Mouse (Mus musculus) E14TG2a.4 (cell line): ENCODE measurements around the gene Fras1.

ENCODE experiments used
- H3K27me3 ChIP-seq: 2 replicates; pipeline ENCODE4 v1.6.1; 2014; ENCODE audit warnings: low read length, control low read depth; ENCODE audit not compliant: insufficient read depth
- H3K36me3 ChIP-seq: 2 replicates; pipeline ENCODE4 v1.6.1; 2014; ENCODE audit warnings: low read length, control low read depth; ENCODE audit not compliant: insufficient read depth
- H3K4me1 ChIP-seq: replicated peaks from 2 replicates; pipeline ENCODE4 v1.6.1; 2014; ENCODE audit warnings: low read depth, low read length, control low read depth
- H3K4me3 ChIP-seq: replicated peaks from 2 replicates; pipeline ENCODE4 v1.5.1; 2014; ENCODE audit warnings: mild to moderate bottlenecking, low read length
- H3K9me3 ChIP-seq: 2 replicates; pipeline ENCODE4 v1.6.1; 2014; ENCODE audit warnings: low read length, control low read depth
- CTCF ChIP-seq: conservative IDR thresholded peaks from 2 replicates; pipeline ENCODE4 v1.5.1; 2014; ENCODE audit warnings: low read length
- NANOG ChIP-seq: IDR thresholded peaks from 2 replicates; pipeline ENCODE4 v1.6.1; 2014; ENCODE audit warnings: borderline replicate concordance, low read length, mixed read lengths
- POU5F1 ChIP-seq: IDR thresholded peaks from 2 replicates; pipeline ENCODE4 v1.6.1; 2014; ENCODE audit warnings: low read length, borderline replicate concordance

Fras1 gene

DNA sequence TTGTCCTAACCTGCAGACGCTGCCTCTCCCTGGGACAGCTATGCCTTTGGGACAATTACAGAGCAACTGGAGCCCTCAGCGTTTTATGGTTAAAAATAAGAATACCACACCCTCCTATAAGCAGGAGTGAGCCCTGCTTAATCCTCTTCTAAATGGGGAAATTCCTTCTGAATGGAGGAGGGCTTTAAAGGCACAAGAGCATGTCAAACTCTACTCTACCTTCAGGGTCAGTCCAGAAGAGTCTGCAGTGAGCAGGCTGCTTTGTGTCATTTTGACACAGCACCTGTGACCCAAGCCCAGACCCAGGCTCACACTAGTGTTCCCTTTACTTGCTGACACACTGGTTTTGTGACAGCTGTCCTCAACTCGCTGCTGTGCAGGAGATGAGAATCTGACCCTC is 307.3 kb downstream of the Fras1 start:
- TF ChIP-seq POU5F1: no peak
- TF ChIP-seq CTCF: no peak
- TF ChIP-seq NANOG: no peak
- Histone ChIP-seq H3K36me3 (no peaks in the 10 kb centered on the region), H3K4me3 (no peak overlapping the region), H3K4me1 (no peaks in the 10 kb centered on the region), H3K9me3 (no peaks in the 10 kb centered on the region), H3K27me3 (no peaks in the 10 kb centered on the region)

DNA sequence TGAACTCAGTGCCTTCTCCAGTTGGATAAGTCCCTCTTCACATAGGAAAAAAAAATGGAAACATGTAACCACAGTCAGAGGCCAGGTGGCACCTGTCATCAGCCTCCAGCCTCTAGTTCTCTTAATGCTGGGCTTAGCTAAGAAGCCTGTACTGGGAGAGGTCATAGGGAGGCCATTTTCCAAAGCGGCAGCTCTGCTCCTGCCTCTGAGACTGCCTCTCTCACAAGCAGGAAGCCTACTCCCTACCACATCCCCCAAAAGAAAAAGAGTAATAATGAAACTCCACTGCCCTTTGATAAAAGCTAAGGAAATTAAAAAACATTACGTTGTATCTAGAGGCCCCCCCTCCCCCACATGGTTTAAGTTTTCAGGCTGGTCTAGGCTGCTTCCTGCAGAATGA is 309.0 kb downstream of the Fras1 start:
- Histone ChIP-seq H3K36me3 (no peaks in the 10 kb centered on the region), H3K27me3 (no peaks in the 10 kb centered on the region), H3K4me3 (no peak overlapping the region), H3K9me3 (no peaks in the 10 kb centered on the region), H3K4me1 (no peaks in the 10 kb centered on the region)
- TF ChIP-seq CTCF: no peak
- no peak for TF ChIP-seq POU5F1
- TF ChIP-seq NANOG: no peak

DNA sequence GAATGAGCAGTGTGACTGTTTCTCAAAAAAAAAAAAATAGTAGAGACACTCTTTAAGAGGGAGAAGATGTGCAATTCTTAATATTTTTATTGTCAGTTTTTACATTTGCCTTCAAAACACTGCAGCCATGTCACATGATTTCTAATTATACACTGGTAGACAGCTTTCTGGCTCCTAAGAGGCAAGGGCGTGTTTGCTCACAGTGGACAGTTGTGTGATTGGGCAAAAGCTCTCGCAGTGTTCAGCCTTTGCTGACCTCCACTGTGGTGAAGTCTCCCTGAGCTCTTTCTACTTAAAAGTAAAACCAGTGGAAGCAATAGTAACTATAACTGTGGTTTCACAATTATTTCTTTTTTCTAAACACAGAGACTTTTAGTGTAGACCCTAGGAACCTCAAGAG is 315.1 kb downstream of the Fras1 start:
- no peak for TF ChIP-seq NANOG
- Histone ChIP-seq H3K9me3 (peaks cover 7% of the 10 kb centered on the region), H3K4me1 (no peaks in the 10 kb centered on the region), H3K27me3 (no peaks in the 10 kb centered on the region), H3K36me3 (no peaks in the 10 kb centered on the region), H3K4me3 (no peak overlapping the region)

DNA sequence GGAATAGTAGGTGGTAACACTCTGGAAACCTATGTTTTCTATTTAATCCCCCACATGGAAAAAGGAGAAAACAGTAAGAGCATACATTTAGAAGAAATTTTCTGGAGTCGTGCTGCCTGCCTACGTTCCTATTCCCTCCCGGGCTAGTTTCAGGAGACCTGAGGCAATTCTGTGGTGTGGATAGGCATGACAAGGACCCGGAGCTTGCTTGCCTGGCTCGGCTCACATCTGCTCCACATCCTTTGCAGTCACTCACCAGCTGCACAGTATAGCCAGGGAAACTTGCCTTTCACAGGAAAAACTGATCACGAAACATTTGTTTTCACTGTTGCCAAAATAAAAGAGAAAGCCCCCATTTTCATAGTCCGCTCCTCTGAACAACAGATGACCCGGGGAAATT is 325.2 kb downstream of the Fras1 start:
- Histone ChIP-seq H3K36me3 (no peaks in the 10 kb centered on the region), H3K4me3 (no peak overlapping the region), H3K27me3 (no peaks in the 10 kb centered on the region), H3K9me3 (no peaks in the 10 kb centered on the region), H3K4me1 (no peaks in the 10 kb centered on the region)
- TF ChIP-seq NANOG (no peak), POU5F1 (no peak)

DNA sequence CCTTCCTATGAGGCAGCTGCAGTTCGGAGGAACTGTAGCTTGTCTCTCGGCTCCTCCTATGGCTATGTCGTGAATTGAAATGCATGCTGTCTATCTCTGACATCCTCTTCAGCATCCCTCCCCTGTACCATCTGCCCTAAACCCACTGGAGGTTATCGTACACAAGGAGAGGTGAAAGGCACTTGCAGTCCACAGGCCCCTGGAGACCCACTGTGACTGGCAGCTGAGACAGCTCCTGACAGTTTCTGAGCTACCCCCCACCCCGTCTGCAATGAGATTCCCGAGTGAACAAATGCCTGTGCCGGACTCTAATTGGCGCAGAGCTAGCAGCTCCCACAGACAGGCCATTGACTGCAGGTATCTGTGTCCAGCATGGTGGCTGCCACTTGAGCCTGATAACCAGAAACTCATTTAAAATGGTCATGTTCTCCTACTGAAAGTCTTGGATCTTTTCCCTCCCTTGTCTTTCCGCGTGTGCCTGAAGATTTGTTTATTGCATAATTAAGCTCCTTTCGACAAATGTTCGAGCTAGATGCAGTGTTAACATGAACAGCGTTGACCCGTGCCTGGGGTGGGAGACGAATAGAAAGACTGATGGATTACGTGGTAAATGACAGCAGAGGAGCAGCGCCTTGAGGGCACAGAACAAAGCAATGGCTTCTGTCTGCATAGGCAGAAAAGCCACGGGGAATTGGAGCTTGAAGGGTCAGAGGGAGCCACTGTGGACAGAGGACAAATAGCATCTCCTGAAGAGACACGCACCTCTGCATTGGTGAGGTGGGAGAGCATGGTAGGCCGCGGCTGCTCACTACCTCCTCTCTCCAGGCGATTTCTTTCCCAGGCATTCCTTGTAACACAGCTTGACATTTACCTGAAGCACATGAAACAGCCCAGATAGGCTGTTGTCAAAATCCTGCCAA is 329.2 kb downstream of the Fras1 start:
- no peak for TF ChIP-seq POU5F1
- TF ChIP-seq NANOG: no peak
- TF ChIP-seq CTCF: no peak
- Histone ChIP-seq H3K9me3 (no peaks in the 10 kb centered on the region), H3K27me3 (no peaks in the 10 kb centered on the region), H3K4me3 (no peak overlapping the region), H3K4me1 (no peaks in the 10 kb centered on the region), H3K36me3 (no peaks in the 10 kb centered on the region)

- no peaks in the 10 kb centered on the region for H3K36me3 ChIP-seq
- TF ChIP-seq CTCF: no peak
- no peak for TF ChIP-seq POU5F1
- no peak for TF ChIP-seq NANOG
- no peak overlapping the region for H3K4me3 ChIP-seq
- no peaks in the 10 kb centered on the region for H3K4me1 ChIP-seq
- H3K27me3 ChIP-seq: no peaks in the 10 kb centered on the region
- H3K9me3 ChIP-seq: no peaks in the 10 kb centered on the region
These were observed 334.8 kb downstream of the Fras1 start for GRCm38 (mm10) chr5:96708515-96708914.

- Histone ChIP-seq H3K36me3 (no peaks in the 10 kb centered on the region), H3K4me1 (no peaks in the 10 kb centered on the region)
- TF ChIP-seq NANOG: no peak
- TF ChIP-seq CTCF: no peak
- no peak for TF ChIP-seq POU5F1
These were observed 338.4 kb downstream of the Fras1 start for GRCm38 (mm10) chr5:96712089-96712684.

GRCm38 (mm10) chr5:96712799-96713198 is 339.0 kb downstream of the Fras1 start:
- H3K9me3 ChIP-seq: no peaks in the 10 kb centered on the region
- H3K36me3 ChIP-seq: no peaks in the 10 kb centered on the region
- no peak overlapping the region for H3K4me3 ChIP-seq
- H3K4me1 ChIP-seq: no peaks in the 10 kb centered on the region
- H3K27me3 ChIP-seq: no peaks in the 10 kb centered on the region
- no peak for TF ChIP-seq CTCF
- TF ChIP-seq POU5F1: no peak
- TF ChIP-seq NANOG: no peak

More at GRCm38 (mm10) chr5:96712089-96712684, 338.4 kb downstream of the Fras1 start:
- Histone ChIP-seq H3K4me3 (no peak overlapping the region), H3K9me3 (no peaks in the 10 kb centered on the region), H3K27me3 (no peaks in the 10 kb centered on the region)

GRCm38 (mm10) chr5:96716273-96717034 is 342.7 kb downstream of the Fras1 start:
- H3K4me3 ChIP-seq: no peak overlapping the region
- TF ChIP-seq POU5F1 (no peak), NANOG (no peak), CTCF (no peak)
- no peaks in the 10 kb centered on the region for H3K4me1 ChIP-seq
- H3K9me3 ChIP-seq: peaks cover 8% of the 10 kb centered on the region; the same call in 1 of the 2 replicates
- H3K27me3 ChIP-seq: no peaks in the 10 kb centered on the region
- H3K36me3 ChIP-seq: no peaks in the 10 kb centered on the region
